In the genomic region with DNA sequence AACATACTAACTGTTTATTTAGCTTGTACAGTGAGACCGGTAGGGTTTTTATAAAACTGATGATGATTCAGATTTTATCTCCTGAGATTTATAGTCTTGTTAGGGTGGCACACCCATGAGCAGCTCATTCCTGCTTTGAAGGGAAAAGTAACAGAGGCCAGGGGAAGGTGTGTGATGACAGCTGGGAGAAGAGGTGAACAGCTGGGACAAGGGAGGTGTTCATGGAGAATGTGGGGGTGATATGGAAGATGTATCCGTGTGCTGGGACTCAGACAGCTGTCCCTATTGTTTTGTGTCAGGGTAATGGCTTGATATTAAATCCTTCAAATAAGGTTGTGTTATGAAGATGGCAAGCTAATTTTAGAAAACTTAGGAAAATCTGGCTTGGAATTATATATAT, we compare ENCODE assay signal across 25 mouse cellular contexts.
DNase-seq lines count a peak whose midpoint lies in the region; ATAC-seq and TF ChIP-seq lines count a peak whose summit lies in the region.
"Had no signal": no experiment of that assay in that cellular context is flagged by ENCODE, and none has a peak within 500 bp of the region (broad histone marks: within the 10 kb centered on the region; RNA-seq: fewer than 3 reads in every experiment).

No protein-coding gene starts in this region.

- no peak for TF ChIP-seq CTCF in C2C12 (IDR thresholded peaks at IDR 0.05; ENCODE audit: control insufficient read depth, insufficient read depth, insufficient read length)

- DNase-seq in 3T3-L1 (ENCODE audit: low read depth, low spot score) (peak; percentile 25), NIH3T3 (ENCODE audit: low read depth) (peak; percentile 14)
- no peak for DNase-seq in urinary bladder, postnatal 10 days (ENCODE audit: low spot score)
- DNase-seq in layer of hippocampus, postnatal 36 days, result no peak
- no peak for DNase-seq in kidney, postnatal 25 days
- DNase-seq: adrenal gland, adult 2 months; adrenal gland, adult 8-10 months; adrenal gland, postnatal 10 days; adrenal gland, postnatal 14 days; adrenal gland, postnatal 25 days; adrenal gland, postnatal 36 days; B cell, adult 2 months; cerebellum, adult 11 months; cerebellum, adult 11-12 months; cerebellum, adult 18-20 months; cerebellum, adult 2 months; cerebellum, adult 8-10 months had no signal

- H3K36me3 ChIP-seq in C2C12 (ENCODE audit: control insufficient read depth, insufficient read depth), result no peaks in the 10 kb centered on the region
- H3K36me3 ChIP-seq in myocyte (ENCODE audit: control insufficient read depth, insufficient read depth), result no peaks in the 10 kb centered on the region
- H3K36me3 ChIP-seq: G1E had no signal

- no peak for TF ChIP-seq POLR2A in myocyte (IDR thresholded peaks at IDR 0.05; ENCODE audit: insufficient read length, low read depth)

- peak overlapping the region; percentile 21 for H3K4me2 ChIP-seq in myocyte (ENCODE audit: low read depth)

- ATAC-seq in megakaryocyte, adult 5-6 weeks (ENCODE audit: poor library complexity, severe bottlenecking), result no peak
- ATAC-seq: activated CD4-positive, CD25-positive, alpha-beta regulatory T cell, adult 4 months; CD4-positive, CD25-positive, alpha-beta regulatory T cell, adult 4 months; Patski had no signal

- H3K79me3 ChIP-seq in C2C12 (ENCODE audit: low read depth), result no peaks in the 10 kb centered on the region

- no peak overlapping the region for H3K4me3 ChIP-seq in C2C12 (ENCODE audit: insufficient read depth, poor library complexity, severe bottlenecking)
- no peak overlapping the region for H3K4me3 ChIP-seq in myocyte

- H3K79me2 ChIP-seq in C2C12 (ENCODE audit: control insufficient read depth, insufficient read depth) (no peaks in the 10 kb centered on the region), myocyte (ENCODE audit: control insufficient read depth, insufficient read depth) (no peaks in the 10 kb centered on the region)

- H3K27me3 ChIP-seq in C2C12 (ENCODE audit: control insufficient read depth, insufficient read depth, insufficient read length) (no peaks in the 10 kb centered on the region), myocyte (ENCODE audit: control insufficient read depth, insufficient read depth, insufficient read length) (no peaks in the 10 kb centered on the region)
- H3K27me3 ChIP-seq: CH12.LX, Patski had no signal

- H3ac ChIP-seq in C2C12 (ENCODE audit: control insufficient read depth, insufficient read length, low read depth), result no peak overlapping the region
- H3ac ChIP-seq in myocyte (ENCODE audit: control insufficient read depth, insufficient read length), result no peak overlapping the region

TF ChIP-seq in C2C12, 6 proteins besides CTCF, POLR2A, EP300 and RAD21:
- TF ChIP-seq CEBPB (IDR thresholded peaks at IDR 0.05; ENCODE audit: low read depth) (no peak), FOSL1 (IDR thresholded peaks at IDR 0.05; ENCODE audit: insufficient read depth, low read length, poor library complexity, severe bottlenecking) (peak; percentile 2), MYOD1 (IDR thresholded peaks at IDR 0.05; ENCODE audit: control insufficient read depth, insufficient read length, low read depth) (peak; percentile 99), USF1 (IDR thresholded peaks at IDR 0.05; ENCODE audit: low read depth) (no peak), MAX (IDR thresholded peaks at IDR 0.05) (no peak), MYOG (IDR thresholded peaks at IDR 0.05; ENCODE audit: control insufficient read depth, extremely low read depth, insufficient read length) (no peak)

TF ChIP-seq in myocyte, 11 proteins besides CTCF, POLR2A, EP300 and RAD21:
- TF ChIP-seq TCF12 (IDR thresholded peaks at IDR 0.05; ENCODE audit: insufficient read depth, poor library complexity, severe bottlenecking) (peak; percentile 99), POLR2AphosphoS2 (IDR thresholded peaks at IDR 0.05; ENCODE audit: insufficient read length, low read depth) (no peak), MYOD1 (IDR thresholded peaks at IDR 0.05; ENCODE audit: control insufficient read depth in 1 of 3, insufficient read length in 2 of 3, low read depth in 2 of 3) (peak; percentile 93 to 100 (median 99)), MYOG (IDR thresholded peaks at IDR 0.05; ENCODE audit: control insufficient read depth in 1 of 3, insufficient read depth in 1 of 3, insufficient read length in 2 of 3, low read depth in 2 of 3) (peak; percentile 69 to 99 (median 95)), E2F4 (IDR thresholded peaks at IDR 0.05; ENCODE audit: insufficient read depth) (no peak), MAX (IDR thresholded peaks at IDR 0.05; ENCODE audit: low read depth) (no peak), REST (IDR thresholded peaks at IDR 0.05; ENCODE audit: insufficient read depth, insufficient read length) (no peak), CEBPB (IDR thresholded peaks at IDR 0.05; ENCODE audit: insufficient read depth, poor library complexity, severe bottlenecking) (0 out of 2 replicates have a peak, but pooled peaks have one; percentile 22), SRF (IDR thresholded peaks at IDR 0.05; ENCODE audit: control insufficient read depth, insufficient read length, low read depth) (no peak), TCF3 (IDR thresholded peaks at IDR 0.05; ENCODE audit: insufficient read length, low read depth) (peak; percentile 96)

Comparison
In these comparisons a context has a peak if more than half of its experiments do, and no peak if none do; other contexts are left out.
1. DNase-seq: peak in 3T3-L1 (single experiment) and NIH3T3 (single experiment); none in urinary bladder, postnatal 10 days (single experiment), layer of hippocampus, postnatal 36 days (0 of 2) and kidney, postnatal 25 days (0 of 2).